Mouse (Mus musculus): ENCODE data around the gene Parm1.

Parm1 gene

GRCm38 (mm10) chr5:91517480-91518301 is at the start of gene Parm1:
Gene Parm1 (plus strand): TSS chr5:91517615.
- in situ Hi-C loops (cut with MseI, MboI): no loop called here

- in situ Hi-C loops (cut with MseI, MboI): no loop called here
These were observed 42.2 kb upstream of the Parm1 start for GRCm38 (mm10) chr5:91475241-91475640.

- in situ Hi-C loops (cut with MseI, MboI): no loop called here
These were observed 40.6 kb upstream of the Parm1 start for GRCm38 (mm10) chr5:91476863-91477262.

- in situ Hi-C loops (cut with MseI, MboI): no loop called here
These were observed 38.7 kb upstream of the Parm1 start for GRCm38 (mm10) chr5:91478673-91479072.

- in situ Hi-C loops (cut with MseI, MboI): no loop called here
These were observed 37.3 kb upstream of the Parm1 start for GRCm38 (mm10) chr5:91480129-91480528.

GRCm38 (mm10) chr5:91484324-91484723 is 33.1 kb upstream of the Parm1 start:
- in situ Hi-C loops (cut with MseI, MboI): no loop called here

- in situ Hi-C loops (cut with MseI, MboI): no loop called here
These were observed 23.0 kb upstream of the Parm1 start for GRCm38 (mm10) chr5:91494456-91494855.

GRCm38 (mm10) chr5:91501361-91501760 is 16.1 kb upstream of the Parm1 start:
- in situ Hi-C loops (cut with MseI, MboI): no loop called here

GRCm38 (mm10) chr5:91502366-91502765 is 15.0 kb upstream of the Parm1 start:
- in situ Hi-C loops (cut with MseI, MboI): no loop called here

GRCm38 (mm10) chr5:91504320-91504922 is 13.0 kb upstream of the Parm1 start:
- in situ Hi-C loops (cut with MseI, MboI): no loop called here

GRCm38 (mm10) chr5:91517077-91517476 is 338 bp upstream of the Parm1 start:
- in situ Hi-C loops (cut with MseI, MboI): no loop called here

- in situ Hi-C loops (cut with MseI, MboI): no loop called here
These were observed 931 bp downstream of the Parm1 start for GRCm38 (mm10) chr5:91518302-91518790.

- in situ Hi-C loops (cut with MseI, MboI): no loop called here
These were observed 1.5 kb downstream of the Parm1 start for GRCm38 (mm10) chr5:91518946-91519345.

- in situ Hi-C loops (cut with MseI, MboI): no loop called here
These were observed 2.1 kb downstream of the Parm1 start for GRCm38 (mm10) chr5:91519521-91519920.

- in situ Hi-C loops (cut with MseI, MboI): no loop called here
These were observed 15.5 kb downstream of the Parm1 start for GRCm38 (mm10) chr5:91532748-91533496.

- in situ Hi-C loops (cut with MseI, MboI): no loop called here
These were observed 41.7 kb downstream of the Parm1 start for GRCm38 (mm10) chr5:91559071-91559610.

GRCm38 (mm10) chr5:91559711-91560110 is 42.3 kb downstream of the Parm1 start:
- in situ Hi-C loops (cut with MseI, MboI): no loop called here

GRCm38 (mm10) chr5:91561394-91561793 is 44.0 kb downstream of the Parm1 start:
- in situ Hi-C loops (cut with MseI, MboI): no loop called here

GRCm38 (mm10) chr5:91562486-91562885 is 45.1 kb downstream of the Parm1 start:
- in situ Hi-C loops (cut with MseI, MboI): no loop called here

- in situ Hi-C loops (cut with MseI, MboI): no loop called here
These were observed 46.6 kb downstream of the Parm1 start for GRCm38 (mm10) chr5:91564054-91564453.

- in situ Hi-C loops (cut with MseI, MboI): no loop called here
These were observed 48.0 kb downstream of the Parm1 start for GRCm38 (mm10) chr5:91565458-91565857.

GRCm38 (mm10) chr5:91566591-91566990 is 49.2 kb downstream of the Parm1 start:
- in situ Hi-C loops (cut with MseI, MboI): no loop called here

Data from mouse trophoblast stem cell (cell line).